Mouse (Mus musculus) hindbrain, embryonic 13.5 days (tissue): Measurements from ENCODE around the gene Zfp628. TPM values are rescaled to one million over a fixed set of nuclear protein-coding genes. Genes with fewer than 3 reads are reported as not detected.

ENCODE experiments used
- ATAC-seq: fragments of 200-750 bp; cut with Nextera tagmentation; 2 replicates; pipeline ENCODE4 v1.8.0; 2017; ENCODE audit warnings: moderate TSS enrichment; ENCODE audit not compliant: low FRiP score
- H3K27ac ChIP-seq: fragments of 300-500 bp; sonication (generic); 2 replicates; pipeline ENCODE4 v1.5.1; 2015; ENCODE audit warnings: inconsistent platforms, mild to moderate bottlenecking, moderate library complexity
- H3K27me3 ChIP-seq: fragments of 300-500 bp; sonication (generic); 2 replicates; pipeline ENCODE4 v1.6.1; 2015; ENCODE audit warnings: mild to moderate bottlenecking, inconsistent platforms
- H3K36me3 ChIP-seq: fragments of 300-500 bp; sonication (generic); 2 replicates; pipeline ENCODE4 v1.6.1; 2015; ENCODE audit warnings: mild to moderate bottlenecking, inconsistent platforms
- H3K4me1 ChIP-seq: fragments of 300-500 bp; sonication (generic); replicated peaks from 2 replicates; pipeline ENCODE4 v1.6.1; 2015; ENCODE audit warnings: inconsistent platforms
- H3K4me2 ChIP-seq: fragments of 300-500 bp; sonication (generic); 2 replicates; pipeline ENCODE4 v1.6.1; 2015; ENCODE audit warnings: inconsistent platforms, mild to moderate bottlenecking, moderate library complexity
- H3K4me3 ChIP-seq: fragments of 300-500 bp; sonication (generic); 2 replicates; pipeline ENCODE4 v1.5.1; 2015; ENCODE audit warnings: mild to moderate bottlenecking, inconsistent platforms
- H3K9ac ChIP-seq: fragments of 300-500 bp; sonication (generic); 2 replicates; pipeline ENCODE4 v1.6.1; 2015; ENCODE audit warnings: mild to moderate bottlenecking, inconsistent platforms
- H3K9me3 ChIP-seq: fragments of 300-500 bp; sonication (generic); 2 replicates; pipeline ENCODE4 v1.6.1; 2016; ENCODE audit warnings: inconsistent platforms
- WGBS: fragments of 180-500 bp; shearing (Covaris S2); methylation state at CpG from one replicate; pipeline ENCODE4 v1.1.7; 2015; 5-methylcytosine and 5-hydroxymethylcytosine counted together
- polyA plus RNA-seq: library from polyadenylated mRNA; unstranded; fragments of >200 nt; fragmentation: Nextera tagmentation; extraction: Ambion mirVana; gene quantifications from 2 replicates; pipeline ENCODE4 v1.2.1, GENCODE M21; 2015

Gene Zfp628
- polyA plus RNA-seq, 1 experiment from 2014 or later: 4.9 TPM

DNA sequence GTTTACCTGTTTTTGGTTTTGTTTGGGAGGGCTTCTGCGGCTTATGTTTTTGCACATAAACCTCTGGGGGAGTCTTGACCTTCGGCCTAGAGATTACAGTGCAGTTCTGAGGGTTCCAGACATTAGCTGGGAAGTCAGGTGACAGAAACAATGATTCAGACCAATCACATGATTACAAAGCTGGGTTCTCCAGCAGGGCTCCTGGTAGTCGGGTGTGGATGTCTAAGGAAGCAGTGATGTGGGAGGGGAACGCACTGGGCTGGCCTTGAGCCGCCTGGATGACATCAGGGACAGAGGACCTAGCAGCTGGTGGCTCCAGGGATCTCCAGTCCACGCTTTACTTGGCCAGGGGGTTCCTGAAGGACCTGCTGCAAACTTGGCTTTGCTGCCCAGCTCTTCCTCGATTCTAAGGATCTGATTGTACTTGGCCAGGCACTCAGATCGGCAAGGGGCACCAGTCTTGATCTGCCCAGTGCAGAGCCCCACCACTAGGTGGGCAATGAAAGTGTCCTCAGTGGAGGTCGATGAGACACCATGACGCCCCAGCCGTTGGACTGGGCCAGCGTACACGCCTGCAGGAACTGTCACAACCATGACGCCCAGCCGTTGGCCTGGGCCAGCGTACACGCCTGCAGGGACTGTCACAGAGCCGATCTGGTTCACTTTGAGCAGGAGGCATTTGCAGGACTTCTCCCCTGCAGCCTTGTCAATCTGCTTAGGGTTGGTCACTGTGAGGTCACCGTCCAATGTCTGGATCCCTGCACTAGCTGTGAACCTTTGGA, 35.7 kb downstream of the Zfp628 start:
- H3K4me2 ChIP-seq: no peak overlapping the region
- ATAC-seq: no peak
- no peak overlapping the region for H3K9ac ChIP-seq
- 87% methylated on average over 19 of the region's 19 CpGs for WGBS
- no peaks in the 10 kb centered on the region for H3K9me3 ChIP-seq
- H3K27ac ChIP-seq: no peak overlapping the region
- no peaks in the 10 kb centered on the region for H3K36me3 ChIP-seq
- no peaks in the 10 kb centered on the region for H3K27me3 ChIP-seq
- H3K4me3 ChIP-seq: no peak overlapping the region
- H3K4me1 ChIP-seq: no peaks in the 10 kb centered on the region

DNA sequence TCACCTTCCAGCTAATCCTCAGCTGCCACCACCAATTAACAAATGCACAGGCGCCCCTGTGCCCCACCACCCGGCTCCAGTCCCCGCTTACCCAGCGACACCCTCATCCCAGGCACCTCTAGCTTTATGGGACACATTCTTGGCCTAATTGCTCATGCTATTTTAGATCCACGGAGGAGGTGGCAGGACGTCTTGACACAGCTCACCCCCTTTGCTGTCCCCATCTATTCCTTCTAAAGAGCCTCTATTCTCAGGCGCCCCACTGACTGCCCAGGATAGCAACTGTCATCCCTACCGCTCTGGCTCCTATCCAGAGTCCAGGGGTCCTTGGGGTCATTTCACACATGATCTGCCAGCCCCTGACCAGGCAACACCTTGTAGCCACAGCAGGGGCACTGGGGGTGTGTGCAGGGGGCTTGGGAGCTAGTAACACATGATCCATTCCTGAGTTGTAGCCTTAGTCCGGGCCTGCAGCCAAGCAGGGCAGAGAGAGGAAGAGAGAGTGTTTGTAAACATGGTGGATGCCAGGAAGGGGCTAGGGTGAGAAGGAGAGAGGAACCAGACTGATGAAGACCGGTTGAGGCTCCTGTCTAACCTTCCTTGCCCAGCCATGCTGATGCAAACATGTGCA, 38.9 kb downstream of the Zfp628 start:
- Histone ChIP-seq H3K27ac (no peak overlapping the region), H3K27me3 (no peaks in the 10 kb centered on the region), H3K36me3 (no peaks in the 10 kb centered on the region), H3K9me3 (no peaks in the 10 kb centered on the region), H3K9ac (no peak overlapping the region), H3K4me2 (no peak overlapping the region), H3K4me1 (no peaks in the 10 kb centered on the region), H3K4me3 (no peak overlapping the region)
- ATAC-seq: no peak
- 41% methylated on average over 10 of the region's 10 CpGs for WGBS

DNA sequence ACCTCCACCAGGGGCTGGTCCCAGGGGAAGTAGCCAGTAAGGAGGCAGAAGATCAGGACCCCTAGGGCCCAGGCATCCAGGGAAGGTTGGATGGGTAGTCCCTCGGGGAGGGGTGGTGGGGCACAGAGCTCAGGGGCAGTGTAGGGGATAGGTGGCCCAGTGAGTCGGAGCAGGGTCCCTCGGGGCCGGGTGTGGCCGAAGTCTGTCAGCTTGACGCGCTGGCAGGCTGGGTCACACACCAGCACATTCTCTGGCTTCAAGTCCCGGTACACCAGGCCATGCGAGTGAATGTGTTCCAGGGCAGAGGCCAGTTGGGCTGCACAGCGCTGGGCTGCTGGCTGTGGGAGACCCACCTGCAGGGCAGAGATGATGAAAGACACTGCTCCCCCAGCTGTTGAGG, 42.3 kb downstream of the Zfp628 start:
- H3K9me3 ChIP-seq: no peaks in the 10 kb centered on the region
- no peaks in the 10 kb centered on the region for H3K36me3 ChIP-seq
- ATAC-seq: no peak
- H3K4me1 ChIP-seq: no peaks in the 10 kb centered on the region
- 0 out of 2 replicates have a peak overlapping the region, but pooled peaks have one; percentile 24 for H3K9ac ChIP-seq
- no peak overlapping the region for H3K4me2 ChIP-seq
- 87% methylated on average over 10 of the region's 10 CpGs for WGBS
- no peak overlapping the region for H3K27ac ChIP-seq
- no peak overlapping the region for H3K4me3 ChIP-seq
- H3K27me3 ChIP-seq: no peaks in the 10 kb centered on the region

DNA sequence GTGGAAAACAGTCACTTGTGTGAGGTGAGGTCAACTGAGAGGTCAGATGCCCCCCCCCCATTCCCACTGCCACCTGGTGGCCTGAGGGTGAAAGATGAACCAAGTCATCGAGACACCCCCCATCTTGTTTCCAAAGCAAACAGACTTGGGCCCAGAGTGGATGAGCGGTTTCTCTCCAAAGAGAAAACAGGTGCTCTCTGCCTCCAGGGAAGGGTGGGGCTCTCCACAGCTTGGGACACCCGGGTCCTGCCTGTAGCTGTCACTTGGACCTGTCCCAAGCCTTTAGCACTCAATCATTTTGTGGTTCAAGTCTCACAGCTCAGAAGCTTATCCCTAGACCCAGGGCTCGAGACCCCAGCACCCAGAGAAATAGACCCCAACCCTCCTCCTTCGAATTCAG, 48.5 kb downstream of the Zfp628 start:
- H3K27me3 ChIP-seq: 0 out of 2 replicates have a peak, but pooled peaks cover 4% of the 10 kb centered on the region
- no peaks in the 10 kb centered on the region for H3K9me3 ChIP-seq
- ATAC-seq: no peak
- no peak overlapping the region for H3K9ac ChIP-seq
- no peak overlapping the region for H3K27ac ChIP-seq
- H3K4me3 ChIP-seq: no peak overlapping the region
- H3K4me1 ChIP-seq: no peaks in the 10 kb centered on the region; the same call in 1 of the 2 replicates
- WGBS: 73% methylated on average over 5 of the region's 5 CpGs
- H3K4me2 ChIP-seq: no peak overlapping the region
- H3K36me3 ChIP-seq: no peaks in the 10 kb centered on the region

DNA sequence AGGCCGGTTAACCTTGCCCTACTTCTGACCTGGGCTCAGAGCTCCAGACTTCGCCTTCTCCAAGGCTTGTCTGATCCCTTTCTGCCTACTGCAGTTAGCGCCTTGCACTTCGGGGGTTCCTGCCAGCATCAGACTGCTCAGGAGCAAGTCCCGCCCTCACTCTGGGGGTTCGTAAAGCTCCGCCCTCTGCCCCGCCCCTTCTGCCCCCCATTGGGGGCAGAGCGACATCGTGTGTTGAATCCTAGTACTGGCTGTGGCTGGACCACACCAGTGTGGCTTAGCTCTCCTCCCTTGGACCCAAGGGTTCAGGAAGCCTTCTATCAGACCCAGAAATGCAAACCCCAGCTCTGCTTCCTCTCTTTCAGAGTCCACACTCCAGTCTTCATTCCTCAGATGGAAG, 49.3 kb downstream of the Zfp628 start, which contains the start of gene Sbk2:
Sbk2 (minus strand) TSS at position 135 of the 400 bp plus-strand sequence.
- no peaks in the 10 kb centered on the region for H3K9me3 ChIP-seq
- 0 out of 2 replicates have a peak, but pooled peaks have one; percentile 43 for ATAC-seq
- 0 out of 2 replicates have a peak, but pooled peaks cover 4% of the 10 kb centered on the region for H3K27me3 ChIP-seq
- H3K36me3 ChIP-seq: no peaks in the 10 kb centered on the region
- no peak within 1 kb of the TSS for H3K4me3 ChIP-seq
- no peak within 1 kb of the TSS for H3K27ac ChIP-seq
- H3K4me1 ChIP-seq: no peaks in the 10 kb centered on the region; the same call in 1 of the 2 replicates
- 0 out of 2 replicates have a peak within 1 kb of the TSS, but pooled peaks have one; percentile 6 for H3K4me2 ChIP-seq
- WGBS: 9% methylated on average over 10 of the region's 10 CpGs
- no peak within 1 kb of the TSS for H3K9ac ChIP-seq

DNA sequence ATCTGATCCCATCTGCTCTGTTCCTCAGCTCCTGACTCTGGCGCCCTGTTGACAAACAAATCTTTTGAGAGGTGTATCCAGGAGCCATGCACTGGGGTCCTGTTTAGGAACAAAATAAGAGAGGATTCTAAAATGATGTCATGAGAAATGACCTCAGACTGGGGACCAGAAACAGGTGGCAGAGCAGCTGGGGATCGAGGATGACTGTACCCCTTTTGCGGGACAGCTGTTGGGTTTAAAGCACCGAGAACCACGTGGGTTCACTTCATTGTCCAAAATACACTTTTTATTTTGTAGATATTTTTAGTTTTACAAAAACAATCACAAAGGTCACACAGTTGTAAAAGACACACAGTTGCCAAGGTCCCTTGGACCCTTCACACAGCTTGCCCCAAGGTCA, 50.0 kb downstream of the Zfp628 start:
- no peak overlapping the region for H3K4me2 ChIP-seq
- WGBS: 84% methylated on average over 5 of the region's 5 CpGs
- no peak for ATAC-seq

DNA sequence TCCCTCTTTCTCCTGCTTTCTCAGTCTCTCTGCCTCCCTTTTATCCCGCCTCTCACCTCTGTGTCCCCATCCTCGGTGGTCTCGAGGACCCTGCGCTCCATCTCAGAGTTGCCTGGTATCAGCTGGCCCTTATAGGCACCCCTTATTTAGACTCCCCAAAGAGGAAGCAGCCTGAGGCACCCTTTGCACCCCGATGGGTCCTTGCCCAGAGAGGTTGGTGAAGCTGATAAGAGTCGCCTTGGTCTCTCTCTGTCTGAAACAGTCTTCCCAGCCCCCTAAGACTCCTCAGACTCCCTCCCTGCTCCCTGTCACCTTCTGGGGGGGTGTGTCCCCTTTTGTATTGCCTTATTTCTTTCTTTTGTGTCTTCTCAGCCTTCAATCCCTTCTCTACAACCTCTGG, 56.1 kb downstream of the Zfp628 start, which contains the start of gene Sbk3:
Sbk3 (minus strand) TSS at position 101 of the 400 bp plus-strand sequence.
- no peak within 1 kb of the TSS for H3K4me2 ChIP-seq
- H3K36me3 ChIP-seq: no peaks in the 10 kb centered on the region
- H3K9ac ChIP-seq: no peak within 1 kb of the TSS
- ATAC-seq: no peak
- no peak within 1 kb of the TSS for H3K27ac ChIP-seq
- 0 out of 2 replicates have a peak, but pooled peaks cover 4% of the 10 kb centered on the region for H3K27me3 ChIP-seq
- H3K9me3 ChIP-seq: no peaks in the 10 kb centered on the region
- H3K4me1 ChIP-seq: no peaks in the 10 kb centered on the region
- H3K4me3 ChIP-seq: no peak within 1 kb of the TSS
- WGBS: 47% methylated on average over 6 of the region's 6 CpGs

More for the DNA sequence above, 50.0 kb downstream of the Zfp628 start:
- Histone ChIP-seq H3K9ac (no peak overlapping the region), H3K9me3 (no peaks in the 10 kb centered on the region), H3K4me3 (no peak overlapping the region), H3K36me3 (no peaks in the 10 kb centered on the region), H3K4me1 (no peaks in the 10 kb centered on the region; the same call in 1 of the 2 replicates), H3K27me3 (0 out of 2 replicates have a peak, but pooled peaks cover 4% of the 10 kb centered on the region), H3K27ac (no peak overlapping the region)

Other genes starting within 250 kb of the Zfp628 start
- gene Hspbp1, start 230.1 kb upstream of the Zfp628 start, polyA plus RNA-seq: 128 and 137 TPM in 2 replicates
- 7.2 and 7.5 TPM in 2 replicates for gene Brsk1, start 224.6 kb upstream of the Zfp628 start, polyA plus RNA-seq
- 0.12 and 0.19 TPM in 2 replicates for gene Tmem150b, start 190.0 kb upstream of the Zfp628 start, polyA plus RNA-seq
- 79.4 and 86.8 TPM in 2 replicates for gene Kmt5c, start 175.1 kb upstream of the Zfp628 start, polyA plus RNA-seq
- 16.4 and 21.1 TPM in 2 replicates for gene Cox6b2, start 162.1 kb upstream of the Zfp628 start, polyA plus RNA-seq
- gene Fam71e2, start 143.9 kb upstream of the Zfp628 start, polyA plus RNA-seq: not detected in 2 replicates
- gene Il11, start 132.4 kb upstream of the Zfp628 start, polyA plus RNA-seq: 0.38 and 0.56 TPM in 2 replicates
- gene Tmem190, start 132.3 kb upstream of the Zfp628 start, polyA plus RNA-seq: not detected in 2 replicates
- 2.5 and 3.5 TPM in 2 replicates for gene Tmem238, start 125.6 kb upstream of the Zfp628 start, polyA plus RNA-seq
- gene Rpl28, start 122.3 kb upstream of the Zfp628 start, polyA plus RNA-seq: 239 and 250 TPM in 2 replicates
- 252 and 267 TPM in 2 replicates for gene Ube2s, start 102.6 kb upstream of the Zfp628 start, polyA plus RNA-seq
- gene Shisa7, start 70.5 kb upstream of the Zfp628 start, polyA plus RNA-seq: 10.9 and 11.6 TPM in 2 replicates
- 3.9 and 4.9 TPM in 2 replicates for gene Isoc2b, start 45.0 kb upstream of the Zfp628 start, polyA plus RNA-seq
- 0.75 and 0.78 TPM in 2 replicates for gene Isoc2a, start 38.1 kb upstream of the Zfp628 start, polyA plus RNA-seq
- 0.26 and 0.45 TPM in 2 replicates for gene Gm36210, start 8.7 kb upstream of the Zfp628 start, polyA plus RNA-seq
- gene Nat14, start 6.8 kb downstream of the Zfp628 start, polyA plus RNA-seq: 25.4 and 27.7 TPM in 2 replicates
- 0.73 and 1.3 TPM in 2 replicates for gene Ssc5d, start 10.6 kb downstream of the Zfp628 start, polyA plus RNA-seq
- 0.25 TPM in 1 of 2 replicates, not detected in the other for gene Sbk2, start 49.2 kb downstream of the Zfp628 start, polyA plus RNA-seq
- gene Sbk3, start 56.0 kb downstream of the Zfp628 start, polyA plus RNA-seq: 0.19 and 0.49 TPM in 2 replicates
- gene Zfp579, start 80.9 kb downstream of the Zfp628 start, polyA plus RNA-seq: 53.6 and 59.9 TPM in 2 replicates
- gene Zfp524, start 99.2 kb downstream of the Zfp628 start, polyA plus RNA-seq: 7.9 and 9.2 TPM in 2 replicates
- gene Fiz1, start 99.5 kb downstream of the Zfp628 start, polyA plus RNA-seq: 37.7 and 41.9 TPM in 2 replicates
- gene Gm44973, start 100.3 kb downstream of the Zfp628 start, polyA plus RNA-seq: 1.4 and 1.8 TPM in 2 replicates
- 5.8 and 6.0 TPM in 2 replicates for gene Zfp865, start 105.2 kb downstream of the Zfp628 start, polyA plus RNA-seq
- 38.7 and 43.5 TPM in 2 replicates for gene Ccdc106, start 105.3 kb downstream of the Zfp628 start, polyA plus RNA-seq
- not detected in 2 replicates for gene 4632433K11Rik, start 118.9 kb downstream of the Zfp628 start, polyA plus RNA-seq
- 7.8 and 9.8 TPM in 2 replicates for gene Zfp784, start 123.2 kb downstream of the Zfp628 start, polyA plus RNA-seq
- 67.2 and 69.7 TPM in 2 replicates for gene Zfp580, start 136.3 kb downstream of the Zfp628 start, polyA plus RNA-seq
- gene U2af2, start 146.9 kb downstream of the Zfp628 start, polyA plus RNA-seq: 112 and 114 TPM in 2 replicates
- 83.8 and 85.6 TPM in 2 replicates for gene Epn1, start 165.0 kb downstream of the Zfp628 start, polyA plus RNA-seq
- not detected in 2 replicates for gene Rfpl4, start 201.7 kb downstream of the Zfp628 start, polyA plus RNA-seq
- 0.22 and 0.52 TPM in 2 replicates for gene Rasl2-9, start 210.7 kb downstream of the Zfp628 start, polyA plus RNA-seq
- gene Vmn1r55, start 234.5 kb downstream of the Zfp628 start, polyA plus RNA-seq: 0.01 TPM in 1 of 2 replicates, not detected in the other